Mouse (Mus musculus): ENCODE data around the gene Specc1l.

GRCm38 (mm10) chr10:75186551-75186950 lies 25.3 kb upstream of the Specc1l start:
- no peak for TF ChIP-seq CTCF (IDR thresholded peaks at IDR 0.05; ENCODE audit: low read depth, low read length)
- no peak for TF ChIP-seq POLR2A (IDR thresholded peaks at IDR 0.05; ENCODE audit: extremely low read depth, insufficient read depth, low read length)

Measured in liver, adult 2 months (tissue).